Mouse (Mus musculus) lung, postnatal 0 days (tissue): ENCODE data around the gene Rpp25l.
"Not testable (repeated sequence)": the region's sequence is repeated elsewhere in the genome, so short reads cannot be mapped to it uniquely, and the experiment has no call there.

Experiments
- CTCF ChIP-seq: IDR thresholded peaks from 2 replicates; pipeline ENCODE4 v1.5.1; 2016; ENCODE audit warnings: antibody characterized with exemption, mild to moderate bottlenecking
- EP300 ChIP-seq: IDR thresholded peaks from 2 replicates; pipeline ENCODE4 v1.6.1; 2016; ENCODE audit warnings: antibody characterized with exemption, mild to moderate bottlenecking, control low read depth

DNA sequence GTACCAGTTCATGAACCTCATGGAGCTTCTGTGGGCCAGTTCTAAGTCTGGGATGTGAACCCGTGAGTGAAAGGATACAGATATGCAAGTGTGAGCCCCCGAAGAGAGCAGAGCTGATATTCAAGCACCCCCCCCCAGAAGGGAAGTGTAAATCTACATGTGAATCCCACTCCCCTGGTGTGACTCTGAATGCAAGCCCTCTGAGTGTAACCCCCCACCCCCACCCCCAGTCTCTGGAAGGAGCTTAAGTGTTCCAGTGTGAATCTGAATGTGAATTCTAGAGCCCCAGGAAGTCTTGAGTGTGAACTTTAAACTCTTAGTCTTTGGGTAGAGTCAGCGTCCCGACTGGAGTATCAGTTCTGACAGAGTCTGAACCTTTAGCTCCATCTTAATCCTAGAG is 19.8 kb downstream of the Rpp25l start:
- not testable (repeated sequence) for TF ChIP-seq CTCF, EP300
